Mouse (Mus musculus): Measurements from ENCODE around the gene Hacd4. TPM values are rescaled to one million over a fixed set of nuclear protein-coding genes. Genes with fewer than 3 reads are reported as not detected.

Hacd4 gene
- polyA plus RNA-seq (2017; shearing (Covaris generic)) = 0.17 TPM

DNA sequence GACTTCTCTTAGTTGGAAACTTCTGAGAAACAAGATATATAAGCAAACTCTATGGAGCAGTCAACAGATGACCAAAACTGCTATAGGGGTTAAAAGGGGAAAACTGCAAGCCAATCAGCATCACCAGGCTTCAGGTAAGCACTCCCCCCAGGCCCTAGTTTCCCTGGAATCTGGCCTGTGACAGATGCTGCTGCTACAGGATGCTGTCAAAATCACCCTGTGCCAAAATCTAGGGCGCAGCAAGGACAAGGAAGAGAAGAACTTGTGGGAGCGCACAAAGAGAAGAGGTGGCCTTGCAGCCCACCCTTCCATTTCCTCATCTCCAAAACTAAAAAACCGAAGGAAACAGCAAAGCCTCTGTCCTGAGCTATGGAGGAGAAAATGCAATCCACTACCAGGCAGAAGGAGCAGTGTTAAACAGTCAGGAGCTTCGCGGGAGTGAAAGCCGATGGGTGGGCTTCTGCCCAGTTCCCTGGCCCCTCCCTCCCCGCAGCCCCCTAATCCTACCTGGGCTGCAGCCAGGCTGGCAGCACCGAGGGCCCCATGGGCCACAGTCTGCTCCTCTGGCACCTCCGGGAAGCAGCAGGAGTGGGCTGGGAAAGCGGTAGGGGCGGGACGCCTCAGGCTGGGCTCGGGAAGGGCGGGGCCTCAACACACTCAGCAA is at the start of gene Hacd4:
Gene Hacd4, minus strand, starts transcription at position 603 of the 664 bp plus-strand sequence.

Other genes with a start within 250 kb of the Hacd4 start
- gene Ifnb1, start 83.8 kb upstream of the Hacd4 start, polyA plus RNA-seq (2017; shearing (Covaris generic)) = 0.69 TPM
- not detected for gene Ifna15, start 119.3 kb upstream of the Hacd4 start, polyA plus RNA-seq (2017; shearing (Covaris generic))
- gene Ifna14, start 132.9 kb upstream of the Hacd4 start, polyA plus RNA-seq (2017; shearing (Covaris generic)) = not detected
- not detected for gene Ifna9, start 153.5 kb upstream of the Hacd4 start, polyA plus RNA-seq (2017; shearing (Covaris generic))
- gene Ifna12, start 164.4 kb upstream of the Hacd4 start, polyA plus RNA-seq (2017; shearing (Covaris generic)) = not detected
- not detected for gene C87499, start 195.5 kb upstream of the Hacd4 start, polyA plus RNA-seq (2017; shearing (Covaris generic))
- gene Ifna13, start 205.5 kb upstream of the Hacd4 start, polyA plus RNA-seq (2017; shearing (Covaris generic)) = not detected
- gene Ifna16, start 238.0 kb upstream of the Hacd4 start, polyA plus RNA-seq (2017; shearing (Covaris generic)) = not detected
- not detected for gene Ifna2, start 245.0 kb upstream of the Hacd4 start, polyA plus RNA-seq (2017; shearing (Covaris generic))

Data from effector memory CD4-positive, alpha-beta T cell, adult 5 months (primary cell).